ENCODE assay signal across 23 mouse cellular contexts in genomic region chr17:45488321-45489254, GRCm38 (mm10). TPM values are rescaled to one million over a fixed set of nuclear protein-coding genes. Genes with fewer than 3 reads are reported as not detected.
DNase-seq lines count a peak whose midpoint lies in the region; ATAC-seq lines count a peak whose summit lies in the region.
"Had no signal": no experiment of that assay in that cellular context is flagged by ENCODE, and none has a peak within 500 bp of the region (broad histone marks: within the 10 kb centered on the region; RNA-seq: fewer than 3 reads in every experiment).

No protein-coding gene starts in this region.

- peaks cover 3% of the 10 kb centered on the region; the same call in 1 of the 2 replicates for H3K27me3 ChIP-seq in limb, embryonic 12.5 days
- no peaks in the 10 kb centered on the region for H3K27me3 ChIP-seq in limb, embryonic 10.5 days (ENCODE audit: low read depth, poor library complexity, severe bottlenecking)
- no peaks in the 10 kb centered on the region for H3K27me3 ChIP-seq in splenic B cell, adult 2 months (ENCODE audit: control insufficient read depth, insufficient read depth, low read length, poor library complexity, severe bottlenecking)
- H3K27me3 ChIP-seq: hindbrain, embryonic 15.5 days; midbrain, embryonic 15.5 days had no signal

- no peaks in the 10 kb centered on the region for H3K9me3 ChIP-seq in limb, embryonic 12.5 days
- H3K9me3 ChIP-seq in limb, embryonic 10.5 days (replicated peaks), result no peaks in the 10 kb centered on the region
- H3K9me3 ChIP-seq: embryonic facial prominence, embryonic 10.5 days; forebrain, embryonic 12.5 days; G1E; hindbrain, embryonic 15.5 days; megakaryocyte, embryonic 14.5 days; midbrain, embryonic 15.5 days had no signal

- no peak for ATAC-seq in limb, embryonic 12.5 days (ENCODE audit: insufficient number of reproducible peaks, insufficient read depth, low FRiP score, low TSS enrichment, low read depth)
- peak; percentile 82 for ATAC-seq in activated CD4-positive, CD25-positive, alpha-beta regulatory T cell, adult 4 months
- no peak for ATAC-seq in megakaryocyte-erythroid progenitor cell, adult 5-6 weeks (replicated peaks; ENCODE audit: low FRiP score, low TSS enrichment, poor library complexity, severe bottlenecking)
- ATAC-seq: intestine, postnatal 0 days; midbrain, embryonic 15.5 days had no signal

- H3K4me1 ChIP-seq in limb, embryonic 12.5 days (replicated peaks), result no peaks in the 10 kb centered on the region
- no peaks in the 10 kb centered on the region for H3K4me1 ChIP-seq in limb, embryonic 10.5 days
- H3K4me1 ChIP-seq: embryonic facial prominence, embryonic 10.5 days; forebrain, embryonic 12.5 days; hindbrain, embryonic 15.5 days; midbrain, embryonic 15.5 days had no signal

- no peaks in the 10 kb centered on the region for H3K36me3 ChIP-seq in limb, embryonic 12.5 days
- no peaks in the 10 kb centered on the region for H3K36me3 ChIP-seq in limb, embryonic 10.5 days
- no peaks in the 10 kb centered on the region for H3K36me3 ChIP-seq in splenic B cell, adult 2 months (ENCODE audit: control insufficient read depth, insufficient read depth, low read length, poor library complexity, severe bottlenecking)
- H3K36me3 ChIP-seq: embryonic facial prominence, embryonic 10.5 days; forebrain, embryonic 12.5 days; G1E; hindbrain, embryonic 15.5 days; midbrain, embryonic 15.5 days had no signal

- H3K4me3 ChIP-seq in limb, embryonic 12.5 days (replicated peaks), result no peak overlapping the region
- no peak overlapping the region for H3K4me3 ChIP-seq in limb, embryonic 10.5 days
- H3K4me3 ChIP-seq: embryonic facial prominence, embryonic 10.5 days; forebrain, embryonic 12.5 days; hindbrain, embryonic 15.5 days; megakaryocyte, embryonic 14.5 days; midbrain, embryonic 15.5 days had no signal

- DNase-seq in limb, embryonic 10.5 days (ENCODE audit: low spot score), result no peak
- DNase-seq in splenic B cell, adult 2 months (ENCODE audit: low read depth, low spot score), result peak; percentile 20
- peak; percentile 81 to 89 for DNase-seq in thymus, postnatal 36 days
- DNase-seq in right cerebral cortex, adult 2 months (ENCODE audit: low spot score in 2 of 2), result no peak
- no peak for DNase-seq in lung, postnatal 4 days
- DNase-seq: B cell, adult 2 months; cerebellum, adult 9-10 months; gastrocnemius, postnatal 14 days; heart, postnatal 10 days; lung, postnatal 10 days had no signal

- H3K9ac ChIP-seq in limb, embryonic 12.5 days (replicated peaks), result 0 out of 2 replicates have a peak overlapping the region, but pooled peaks have one; percentile 9
- H3K9ac ChIP-seq: forebrain, embryonic 12.5 days; hindbrain, embryonic 15.5 days; liver, embryonic 14.5 days; midbrain, embryonic 15.5 days had no signal

- 85% methylated on average over 23 of the region's 23 CpGs for WGBS in limb, embryonic 12.5 days
- 89% methylated on average over 23 of the region's 23 CpGs for WGBS in limb, embryonic 10.5 days

- no peak overlapping the region for H3K4me2 ChIP-seq in limb, embryonic 12.5 days
- H3K4me2 ChIP-seq: forebrain, embryonic 12.5 days; hindbrain, embryonic 15.5 days; midbrain, embryonic 15.5 days had no signal

- H3K27ac ChIP-seq in limb, embryonic 12.5 days, result no peak overlapping the region
- no peak overlapping the region for H3K27ac ChIP-seq in limb, embryonic 10.5 days
- H3K27ac ChIP-seq: embryonic facial prominence, embryonic 10.5 days; forebrain, embryonic 12.5 days; hindbrain, embryonic 15.5 days; liver, embryonic 14.5 days; midbrain, embryonic 15.5 days had no signal

RNA-seq across cellular contexts. Expression of gene Spats1, which starts 13.4 kb away (rescaled TPM):
- polyA plus RNA-seq in limb, embryonic 12.5 days (2016; fragmentation: Nextera tagmentation; extraction: Ambion mirVana), result 0.83 and 1.1 TPM in 2 replicates
- polyA plus RNA-seq in limb, embryonic 10.5 days (2016; fragmentation: Nextera tagmentation; extraction: Ambion mirVana), result 0.33 and 1.1 TPM in 2 replicates
- under 1 TPM; 0.43 to 0.74 TPM for polyA plus RNA-seq in activated CD4-positive, CD25-positive, alpha-beta regulatory T cell, adult 4 months (2017; shearing (Covaris generic))
- not detected in 2 replicates for total RNA-seq in megakaryocyte-erythroid progenitor cell, adult 5-6 weeks (2014; fragmentation: Nextera tagmentation)
- total RNA-seq in megakaryocyte-erythroid progenitor cell, adult 5-6 weeks (2017), result not detected in 2 replicates
- polyA plus RNA-seq: G1E; large intestine, adult 2 months had no signal

RNA-seq across cellular contexts. Expression of gene Aars2, which starts 18.1 kb away (rescaled TPM):
- polyA plus RNA-seq in limb, embryonic 12.5 days (2016; fragmentation: Nextera tagmentation; extraction: Ambion mirVana), result 25.0 and 27.7 TPM in 2 replicates
- 32.2 and 34.9 TPM in 2 replicates for polyA plus RNA-seq in limb, embryonic 10.5 days (2016; fragmentation: Nextera tagmentation; extraction: Ambion mirVana)
- polyA plus RNA-seq in activated CD4-positive, CD25-positive, alpha-beta regulatory T cell, adult 4 months (2017; shearing (Covaris generic)), result 1 to 10 TPM; 2.1 to 3.4 TPM
- 17.5 and 20.6 TPM in 2 replicates for total RNA-seq in megakaryocyte-erythroid progenitor cell, adult 5-6 weeks (2014; fragmentation: Nextera tagmentation)
- 9.8 and 13.4 TPM in 2 replicates for total RNA-seq in megakaryocyte-erythroid progenitor cell, adult 5-6 weeks (2017)

RNA-seq across cellular contexts. Expression of gene Tcte1, which starts 34.6 kb away (rescaled TPM):
- 0.91 and 1.3 TPM in 2 replicates for polyA plus RNA-seq in limb, embryonic 12.5 days (2016; fragmentation: Nextera tagmentation; extraction: Ambion mirVana)
- polyA plus RNA-seq in limb, embryonic 10.5 days (2016; fragmentation: Nextera tagmentation; extraction: Ambion mirVana), result 1.4 and 1.5 TPM in 2 replicates
- polyA plus RNA-seq in activated CD4-positive, CD25-positive, alpha-beta regulatory T cell, adult 4 months (2017; shearing (Covaris generic)), result not detected
- not detected in 2 replicates for total RNA-seq in megakaryocyte-erythroid progenitor cell, adult 5-6 weeks (2014; fragmentation: Nextera tagmentation)
- total RNA-seq in megakaryocyte-erythroid progenitor cell, adult 5-6 weeks (2017), result not detected in 2 replicates
- total RNA-seq: common myeloid progenitor, adult 5-6 weeks; G1E; gastrocnemius, postnatal 14 days; heart, postnatal 10 days had no signal
- polyA plus RNA-seq: G1E; intestine, postnatal 0 days; liver, embryonic 14.5 days had no signal

RNA-seq across cellular contexts. Expression of gene Cdc5l, which starts 55.1 kb away (rescaled TPM):
- 79.2 and 79.8 TPM in 2 replicates for polyA plus RNA-seq in limb, embryonic 12.5 days (2016; fragmentation: Nextera tagmentation; extraction: Ambion mirVana)
- 68.3 and 68.9 TPM in 2 replicates for polyA plus RNA-seq in limb, embryonic 10.5 days (2016; fragmentation: Nextera tagmentation; extraction: Ambion mirVana)
- 10 to 100 TPM; 61.5 to 69.5 TPM for polyA plus RNA-seq in activated CD4-positive, CD25-positive, alpha-beta regulatory T cell, adult 4 months (2017; shearing (Covaris generic))
- total RNA-seq in megakaryocyte-erythroid progenitor cell, adult 5-6 weeks (2014; fragmentation: Nextera tagmentation), result 64.4 and 65.7 TPM in 2 replicates
- 115 and 138 TPM in 2 replicates for total RNA-seq in megakaryocyte-erythroid progenitor cell, adult 5-6 weeks (2017)

Comparison
In these comparisons a context has a peak if more than half of its experiments do, and no peak if none do; other contexts are left out.
1. DNase-seq: peak in splenic B cell, adult 2 months (single experiment) and thymus, postnatal 36 days (2 of 2); none in limb, embryonic 10.5 days (single experiment), right cerebral cortex, adult 2 months (0 of 2) and lung, postnatal 4 days (0 of 2).